Mouse (Mus musculus) naive thymus-derived CD4-positive, alpha-beta T cell, adult 5 months (primary cell): ENCODE results near the gene Gm2974. TPM values are rescaled to one million over a fixed set of nuclear protein-coding genes. Genes with fewer than 3 reads are reported as not detected.

Experiments used
- polyA plus RNA-seq: library from polyadenylated mRNA; unstranded; fragments of 100-300 nt; shearing (Covaris generic); gene quantifications from one replicate; pipeline ENCODE4 v1.2.1, GENCODE M21; 2017

The Gm2974 gene
- polyA plus RNA-seq = not detected

GRCm38 (mm10) chr14:4182491-4183210 is at the start of gene Gm2974:
Gm2974 (plus strand) TSS chr14:4182576.

DNA sequence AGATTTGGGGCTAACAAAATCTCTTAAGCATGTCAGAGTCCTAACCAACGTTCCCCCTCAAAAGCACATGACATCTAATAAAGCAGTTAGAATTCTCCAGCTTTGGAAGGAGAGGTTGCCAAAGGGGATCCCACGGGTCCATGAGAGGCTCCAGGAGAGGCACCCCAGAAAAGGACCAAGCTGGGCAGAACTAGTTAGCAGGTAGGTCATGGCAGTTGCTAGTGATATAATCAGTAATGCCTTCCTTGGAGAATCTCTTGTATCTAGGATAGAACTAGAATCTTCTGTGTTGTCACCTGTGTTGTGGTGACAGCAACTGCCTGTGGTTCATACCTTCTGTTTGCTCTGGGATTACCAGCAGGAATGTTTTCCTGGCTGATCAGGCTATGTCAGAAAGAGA is 17.6 kb upstream of the Gm2974 start, which contains the start of gene Gm3127:
Gene Gm3127 (plus strand): TSS at position 301 of the 400 bp plus-strand sequence.

GRCm38 (mm10) chr14:4249331-4249730 is 67.0 kb downstream of the Gm2974 start, which contains the start of gene Gm3138:
Gm3138 (plus strand) TSS chr14:4249631.

Other genes with a start within 250 kb of the Gm2974 start
- not detected for gene Gm3095, start 219.0 kb upstream of the Gm2974 start, polyA plus RNA-seq
- gene Gm3099, start 184.2 kb upstream of the Gm2974 start, polyA plus RNA-seq = not detected
- gene Gm5796, start 158.6 kb upstream of the Gm2974 start, polyA plus RNA-seq = not detected
- not detected for gene Gm3115, start 98.5 kb upstream of the Gm2974 start, polyA plus RNA-seq
- not detected for gene Gm8108, start 72.0 kb upstream of the Gm2974 start, polyA plus RNA-seq
- gene Gm3127, start 17.5 kb upstream of the Gm2974 start, polyA plus RNA-seq = not detected
- gene Gm3138, start 67.1 kb downstream of the Gm2974 start, polyA plus RNA-seq = not detected
- not detected for gene Gm3149, start 134.7 kb downstream of the Gm2974 start, polyA plus RNA-seq
- gene 2610042L04Rik, start 152.2 kb downstream of the Gm2974 start, polyA plus RNA-seq = not detected
- not detected for gene Gm3159, start 214.9 kb downstream of the Gm2974 start, polyA plus RNA-seq
- not detected for gene Gm3164, start 232.9 kb downstream of the Gm2974 start, polyA plus RNA-seq
- gene Gm3173, start 248.4 kb downstream of the Gm2974 start, polyA plus RNA-seq = not detected